Mouse (Mus musculus) liver, postnatal 0 days (tissue): ENCODE measurements around the gene Ptk6. TPM values are rescaled to one million over a fixed set of nuclear protein-coding genes. Genes with fewer than 3 reads are reported as not detected.
A peak's percentile ranks its signal among the peaks of the same experiment; 100 is the strongest.

ENCODE experiments used
- ATAC-seq: fragments of 200-750 bp; cut with Nextera tagmentation; 2 replicates; pipeline ENCODE4 v1.8.0; 2017; ENCODE audit warnings: mild to moderate bottlenecking, moderate library complexity
- DNase-seq: peaks from one replicate; pipeline ENCODE4 v3.0.0-alpha.2; 2016
- H3K27ac ChIP-seq: fragments of 300-500 bp; sonication (generic); 2 replicates; pipeline ENCODE4 v1.5.1; 2014; ENCODE audit warnings: antibody characterized with exemption, moderate library complexity, mild to moderate bottlenecking, low read depth
- H3K27me3 ChIP-seq: fragments of 300-500 bp; sonication (generic); 2 replicates; pipeline ENCODE4 v1.6.1; 2014; ENCODE audit warnings: low read length, control low read depth, mixed read lengths; ENCODE audit not compliant: insufficient read depth
- H3K36me3 ChIP-seq: fragments of 300-500 bp; sonication (generic); replicated peaks from 2 replicates; pipeline ENCODE4 v1.6.1; 2014; ENCODE audit warnings: mild to moderate bottlenecking, control low read depth, low read length, moderate library complexity, mixed read lengths; ENCODE audit not compliant: insufficient read depth
- H3K4me1 ChIP-seq: fragments of 300-500 bp; sonication (generic); 2 replicates; pipeline ENCODE4 v1.6.1; 2014; ENCODE audit warnings: antibody characterized with exemption, mild to moderate bottlenecking, control low read depth; ENCODE audit not compliant: insufficient read depth
- H3K4me2 ChIP-seq: fragments of 300-500 bp; sonication (generic); 2 replicates; pipeline ENCODE4 v1.6.1; 2014; ENCODE audit warnings: low read depth, mild to moderate bottlenecking, low read length, moderate library complexity, mixed read lengths
- H3K4me3 ChIP-seq: fragments of 300-500 bp; sonication (generic); 2 replicates; pipeline ENCODE4 v1.5.1; 2014; ENCODE audit warnings: low read depth, low read length
- H3K9ac ChIP-seq: fragments of 300-500 bp; sonication (generic); replicated peaks from 2 replicates; pipeline ENCODE4 v1.6.1; 2014; ENCODE audit warnings: mild to moderate bottlenecking, moderate library complexity
- H3K9me3 ChIP-seq: fragments of 300-500 bp; sonication (generic); 2 replicates; pipeline ENCODE4 v1.6.1; 2016; ENCODE audit warnings: mild to moderate bottlenecking, control low read depth, low read length, mixed read lengths
- CTCF ChIP-seq: sonication (generic); IDR thresholded peaks from 2 replicates; pipeline ENCODE4 v1.5.1; 2016; ENCODE audit warnings: antibody characterized with exemption, low read depth
- EP300 ChIP-seq: IDR thresholded peaks from 2 replicates; pipeline ENCODE4 v1.6.1; 2016; ENCODE audit warnings: antibody characterized with exemption, low read depth, mild to moderate bottlenecking
- WGBS: fragments of 180-500 bp; shearing (Covaris S2); extraction: QIAGEN DNeasy Blood & Tissue Kit; methylation state at CpG from one replicate; pipeline ENCODE4 v1.1.7; 2014; ENCODE audit not compliant: insufficient replicate concordance; 5-methylcytosine and 5-hydroxymethylcytosine counted together
- polyA plus RNA-seq: library from polyadenylated mRNA; unstranded; fragments of >200 nt; fragmentation: Nextera tagmentation; extraction: Ambion mirVana; gene quantifications from 2 replicates; pipeline ENCODE4 v1.2.1, GENCODE M21; 2015

Ptk6 gene
- polyA plus RNA-seq, 1 experiment from 2014 or later, result 0.20 TPM

GRCm38 (mm10) chr2:181186635-181187034 lies 16.0 kb downstream of the Ptk6 start:
- Histone ChIP-seq H3K27me3 (no peaks in the 10 kb centered on the region), H3K4me3 (peak overlapping the region; percentile 82), H3K9me3 (no peaks in the 10 kb centered on the region), H3K4me2 (peak overlapping the region; percentile 99), H3K36me3 (no peaks in the 10 kb centered on the region), H3K27ac (peak overlapping the region; percentile 95), H3K4me1 (peaks cover 15% of the 10 kb centered on the region), H3K9ac (peak overlapping the region; percentile 82)
- TF ChIP-seq EP300, result no peak
- TF ChIP-seq CTCF, result peak; percentile 99
- DNase-seq (peak; percentile 87), ATAC-seq (peak; percentile 81)
- under 1% methylated on average over 14 of the region's 14 CpGs for WGBS

GRCm38 (mm10) chr2:181180898-181181297 lies 21.7 kb downstream of the Ptk6 start:
- Histone ChIP-seq H3K27me3 (no peaks in the 10 kb centered on the region), H3K4me3 (no peak overlapping the region), H3K4me1 (no peaks in the 10 kb centered on the region), H3K36me3 (no peaks in the 10 kb centered on the region), H3K4me2 (no peak overlapping the region), H3K27ac (no peak overlapping the region), H3K9ac (no peak overlapping the region), H3K9me3 (no peaks in the 10 kb centered on the region)
- DNase-seq, result no peak
- TF ChIP-seq CTCF (no peak), EP300 (no peak)
- 65% methylated on average over 6 of the region's 6 CpGs for WGBS
- no peak for ATAC-seq

GRCm38 (mm10) chr2:181178471-181178870 lies 24.1 kb downstream of the Ptk6 start:
- Histone ChIP-seq H3K27ac (no peak overlapping the region), H3K4me2 (no peak overlapping the region), H3K4me3 (no peak overlapping the region), H3K9me3 (no peaks in the 10 kb centered on the region), H3K36me3 (no peaks in the 10 kb centered on the region), H3K27me3 (no peaks in the 10 kb centered on the region), H3K4me1 (no peaks in the 10 kb centered on the region), H3K9ac (no peak overlapping the region)
- ATAC-seq (no peak), DNase-seq (no peak)
- 52% methylated on average over 5 of the region's 5 CpGs for WGBS
- TF ChIP-seq CTCF, result no peak

- no peak for DNase-seq
- Histone ChIP-seq H3K36me3 (no peaks in the 10 kb centered on the region), H3K4me1 (no peaks in the 10 kb centered on the region), H3K9me3 (no peaks in the 10 kb centered on the region), H3K9ac (no peak overlapping the region), H3K27me3 (no peaks in the 10 kb centered on the region), H3K4me2 (no peak overlapping the region), H3K4me3 (no peak overlapping the region), H3K27ac (no peak overlapping the region)
- no peak for ATAC-seq
- 59% methylated on average over 3 of the region's 3 CpGs for WGBS
- TF ChIP-seq EP300 (no peak), CTCF (no peak)
Measured at GRCm38 (mm10) chr2:181178015-181178414, 24.6 kb downstream of the Ptk6 start.

- TF ChIP-seq EP300, result no peak
- TF ChIP-seq CTCF, result no peak
- no peak for DNase-seq
- Histone ChIP-seq H3K9ac (no peak overlapping the region), H3K36me3 (no peaks in the 10 kb centered on the region), H3K9me3 (no peaks in the 10 kb centered on the region), H3K27ac (no peak overlapping the region), H3K4me2 (no peak overlapping the region), H3K4me1 (no peaks in the 10 kb centered on the region), H3K27me3 (no peaks in the 10 kb centered on the region), H3K4me3 (no peak overlapping the region)
- 71% methylated on average over 3 of the region's 3 CpGs for WGBS
- ATAC-seq, result no peak
Measured at GRCm38 (mm10) chr2:181174646-181175045, 27.9 kb downstream of the Ptk6 start.

- Histone ChIP-seq H3K9me3 (no peaks in the 10 kb centered on the region), H3K4me3 (no peak overlapping the region), H3K27ac (no peak overlapping the region), H3K27me3 (peaks cover 4% of the 10 kb centered on the region; the same call in 1 of the 2 replicates), H3K4me1 (no peaks in the 10 kb centered on the region), H3K36me3 (no peaks in the 10 kb centered on the region), H3K9ac (no peak overlapping the region), H3K4me2 (no peak overlapping the region)
- DNase-seq (no peak), ATAC-seq (no peak)
- WGBS, result 71% methylated on average over 5 of the region's 5 CpGs
- TF ChIP-seq CTCF (no peak), EP300 (no peak)
Measured at GRCm38 (mm10) chr2:181166469-181166868, 36.1 kb downstream of the Ptk6 start.

- Histone ChIP-seq H3K27ac (no peak overlapping the region), H3K4me3 (no peak overlapping the region), H3K9me3 (no peaks in the 10 kb centered on the region), H3K36me3 (no peaks in the 10 kb centered on the region), H3K9ac (no peak overlapping the region), H3K4me1 (no peaks in the 10 kb centered on the region), H3K27me3 (peaks cover 24% of the 10 kb centered on the region), H3K4me2 (no peak overlapping the region)
- TF ChIP-seq CTCF (no peak), EP300 (no peak)
- ATAC-seq (no peak), DNase-seq (no peak)
- 54% methylated on average over 4 of the region's 4 CpGs for WGBS
Measured at GRCm38 (mm10) chr2:181160821-181161220, 41.8 kb downstream of the Ptk6 start.
